Mouse (Mus musculus): ENCODE results near the gene Sds. TPM values are rescaled to one million over a fixed set of nuclear protein-coding genes. Genes with fewer than 3 reads are reported as not detected.

Sds gene
- polyA plus RNA-seq, 1 experiment from 2014 or later: not detected

DNA sequence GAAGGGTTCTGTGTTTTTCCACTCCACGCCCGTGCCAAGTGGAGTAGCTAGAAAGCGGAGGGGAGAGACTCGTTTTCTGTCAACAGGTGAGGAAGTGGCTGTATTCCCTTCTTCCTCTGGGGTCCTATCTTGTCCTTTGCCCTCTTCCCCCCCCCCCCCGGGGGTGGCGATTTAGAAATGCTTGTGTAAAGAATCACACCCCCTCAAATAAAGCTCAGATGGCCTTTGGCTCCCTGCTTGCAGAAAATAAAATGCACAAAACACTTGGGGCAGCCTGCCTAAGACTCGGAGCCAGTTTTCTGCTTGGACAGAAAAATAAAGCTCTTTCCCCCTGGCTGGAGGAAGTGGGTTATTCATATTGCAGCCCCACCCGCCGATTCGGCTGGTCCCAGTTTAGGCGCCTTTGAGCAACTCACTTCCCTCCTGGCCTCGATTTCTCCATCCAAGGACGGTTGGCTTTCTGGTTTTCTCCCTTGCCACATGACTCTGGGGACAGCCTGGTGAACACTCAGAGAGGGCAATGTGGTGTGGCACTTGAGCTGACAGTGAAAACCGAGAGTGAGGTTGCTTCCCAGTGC, 35.4 kb downstream of the Sds start:
- H3K27me3 ChIP-seq (ENCODE audit: control insufficient read depth, insufficient read depth, low read length): 0 out of 2 replicates have a peak, but pooled peaks cover 4% of the 10 kb centered on the region
- no peaks in the 10 kb centered on the region for H3K9me3 ChIP-seq (replicated peaks; ENCODE audit: control insufficient read depth, low read length)
- H3K9ac ChIP-seq (ENCODE audit: low read depth, low read length): peak overlapping the region; percentile 67; the same call in 1 of the 2 replicates
- H3K4me3 ChIP-seq (ENCODE audit: low read depth, low read length): peak overlapping the region; percentile 55
- no peak overlapping the region for H3K27ac ChIP-seq (ENCODE audit: low read depth, low read length)
- no peak for ATAC-seq (replicated peaks; ENCODE audit: insufficient number of reproducible peaks, low FRiP score, low TSS enrichment)
- no peaks in the 10 kb centered on the region for H3K36me3 ChIP-seq (ENCODE audit: control insufficient read depth, insufficient read depth, low read length)
- H3K4me2 ChIP-seq: peak overlapping the region; percentile 82
- 29% methylated on average over 14 of the region's 14 CpGs for WGBS (ENCODE audit: insufficient replicate concordance)
- peaks cover 18% of the 10 kb centered on the region for H3K4me1 ChIP-seq (ENCODE audit: control insufficient read depth, insufficient read depth, low read length)

DNA sequence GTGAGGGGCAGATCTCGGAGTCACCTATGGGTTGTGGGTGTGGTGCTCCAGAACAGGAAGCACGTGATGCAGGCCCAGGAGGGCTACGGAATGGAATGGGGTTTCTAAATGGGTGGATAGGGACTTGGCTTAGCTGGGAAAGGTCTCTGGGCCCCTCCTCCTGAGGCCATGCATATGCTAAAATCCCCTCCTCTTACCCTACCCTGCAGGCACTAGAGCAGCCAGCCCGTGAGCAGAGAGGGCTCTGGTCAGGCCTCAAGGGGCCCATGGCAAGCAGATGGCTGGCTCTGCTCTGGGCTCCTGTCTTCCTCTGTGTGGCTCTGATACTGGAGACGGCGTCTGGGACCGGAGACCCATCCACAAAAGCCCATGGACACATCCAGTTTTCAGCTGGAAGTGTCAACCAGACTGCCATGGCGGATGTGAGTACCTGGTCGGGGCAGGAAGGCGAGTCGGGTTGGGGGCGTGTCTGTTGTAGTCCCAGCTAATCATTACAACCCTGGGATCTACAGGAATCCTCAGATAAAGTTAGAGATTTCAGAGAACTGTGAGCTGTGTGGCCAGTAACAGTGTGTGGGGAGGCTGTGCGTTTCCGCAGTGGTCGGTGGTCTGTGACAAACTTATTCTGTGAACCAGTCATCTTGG, 36.7 kb downstream of the Sds start:
- ATAC-seq (replicated peaks; ENCODE audit: insufficient number of reproducible peaks, low FRiP score, low TSS enrichment): no peak
- H3K4me2 ChIP-seq: no peak overlapping the region
- WGBS (ENCODE audit: insufficient replicate concordance): 52% methylated on average over 15 of the region's 15 CpGs

DNA sequence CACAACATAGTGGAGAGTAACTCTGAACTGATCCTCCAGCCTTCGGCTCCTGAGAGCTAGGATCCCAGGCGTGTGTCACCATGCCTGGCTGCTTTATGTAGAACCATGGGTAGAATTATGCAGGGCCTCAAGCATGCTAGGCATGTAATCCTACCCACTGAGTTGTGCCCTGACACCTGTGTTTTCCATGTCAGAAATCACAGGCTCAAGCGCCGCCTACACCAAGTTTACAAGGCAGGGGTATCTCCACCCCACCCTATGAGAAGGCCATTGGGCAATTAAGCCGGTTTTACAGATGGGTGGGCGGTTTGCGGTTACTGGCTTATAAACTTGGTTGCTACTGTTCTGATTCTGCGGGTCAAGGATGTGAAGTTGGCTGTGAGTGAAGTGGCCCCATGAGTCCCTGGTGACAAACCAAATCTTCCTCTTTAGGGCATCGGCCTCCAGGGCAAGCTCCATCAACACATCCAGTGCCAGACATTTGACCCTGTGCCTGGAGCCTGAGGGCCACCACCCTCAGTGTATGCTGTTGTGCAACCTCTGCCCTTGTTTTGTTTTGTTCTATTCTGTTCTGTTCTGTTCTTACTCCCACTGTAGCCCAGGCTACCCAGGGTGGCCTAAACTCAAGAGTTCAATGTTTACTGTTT, 37.8 kb downstream of the Sds start:
- H3K36me3 ChIP-seq (ENCODE audit: control insufficient read depth, insufficient read depth, low read length): no peaks in the 10 kb centered on the region
- no peak overlapping the region for H3K4me3 ChIP-seq (ENCODE audit: low read depth, low read length)
- H3K4me1 ChIP-seq (ENCODE audit: control insufficient read depth, insufficient read depth, low read length): peaks cover 18% of the 10 kb centered on the region
- no peak overlapping the region for H3K27ac ChIP-seq (ENCODE audit: low read depth, low read length)
- H3K9ac ChIP-seq (ENCODE audit: low read depth, low read length): no peak overlapping the region
- H3K4me2 ChIP-seq: no peak overlapping the region
- no peak for ATAC-seq (replicated peaks; ENCODE audit: insufficient number of reproducible peaks, low FRiP score, low TSS enrichment)
- WGBS (ENCODE audit: insufficient replicate concordance): 88% methylated on average over 9 of the region's 9 CpGs
- 0 out of 2 replicates have a peak, but pooled peaks cover 4% of the 10 kb centered on the region for H3K27me3 ChIP-seq (ENCODE audit: control insufficient read depth, insufficient read depth, low read length)
- H3K9me3 ChIP-seq (replicated peaks; ENCODE audit: control insufficient read depth, low read length): no peaks in the 10 kb centered on the region

More for the DNA sequence above, 36.7 kb downstream of the Sds start:
- no peak overlapping the region for H3K27ac ChIP-seq (ENCODE audit: low read depth, low read length)
- H3K36me3 ChIP-seq (ENCODE audit: control insufficient read depth, insufficient read depth, low read length): no peaks in the 10 kb centered on the region
- H3K9ac ChIP-seq (ENCODE audit: low read depth, low read length): no peak overlapping the region
- peaks cover 18% of the 10 kb centered on the region for H3K4me1 ChIP-seq (ENCODE audit: control insufficient read depth, insufficient read depth, low read length)
- H3K9me3 ChIP-seq (replicated peaks; ENCODE audit: control insufficient read depth, low read length): no peaks in the 10 kb centered on the region
- no peak overlapping the region for H3K4me3 ChIP-seq (ENCODE audit: low read depth, low read length)
- H3K27me3 ChIP-seq (ENCODE audit: control insufficient read depth, insufficient read depth, low read length): 0 out of 2 replicates have a peak, but pooled peaks cover 4% of the 10 kb centered on the region

DNA sequence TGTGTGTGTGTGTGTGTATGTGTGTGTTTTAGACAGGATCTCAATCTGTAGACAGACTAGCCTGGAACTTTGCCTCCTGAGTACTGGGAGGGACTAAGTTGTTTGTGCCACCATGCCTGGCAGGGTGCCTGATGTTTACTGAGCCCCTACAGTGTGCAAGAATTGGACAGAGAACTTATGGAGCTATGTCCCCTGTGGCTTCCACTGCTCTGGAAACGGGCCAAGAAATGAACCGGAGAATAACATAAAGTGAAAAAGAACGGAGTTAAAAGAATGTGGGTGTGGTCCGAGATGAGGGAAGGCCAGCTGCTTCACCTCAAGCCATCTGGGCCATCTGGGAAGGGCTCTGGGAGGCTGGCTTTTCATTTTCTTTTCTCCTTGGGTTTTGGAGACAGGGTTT, 38.4 kb downstream of the Sds start:
- H3K27me3 ChIP-seq (ENCODE audit: control insufficient read depth, insufficient read depth, low read length): 0 out of 2 replicates have a peak, but pooled peaks cover 4% of the 10 kb centered on the region
- H3K27ac ChIP-seq (ENCODE audit: low read depth, low read length): no peak overlapping the region
- peaks cover 18% of the 10 kb centered on the region for H3K4me1 ChIP-seq (ENCODE audit: control insufficient read depth, insufficient read depth, low read length)
- no peaks in the 10 kb centered on the region for H3K36me3 ChIP-seq (ENCODE audit: control insufficient read depth, insufficient read depth, low read length)
- H3K4me3 ChIP-seq (ENCODE audit: low read depth, low read length): no peak overlapping the region
- ATAC-seq (replicated peaks; ENCODE audit: insufficient number of reproducible peaks, low FRiP score, low TSS enrichment): no peak
- no peak overlapping the region for H3K4me2 ChIP-seq
- H3K9me3 ChIP-seq (replicated peaks; ENCODE audit: control insufficient read depth, low read length): no peaks in the 10 kb centered on the region
- WGBS (ENCODE audit: insufficient replicate concordance): 23% methylated on average over 4 of the region's 4 CpGs
- H3K9ac ChIP-seq (ENCODE audit: low read depth, low read length): no peak overlapping the region

DNA sequence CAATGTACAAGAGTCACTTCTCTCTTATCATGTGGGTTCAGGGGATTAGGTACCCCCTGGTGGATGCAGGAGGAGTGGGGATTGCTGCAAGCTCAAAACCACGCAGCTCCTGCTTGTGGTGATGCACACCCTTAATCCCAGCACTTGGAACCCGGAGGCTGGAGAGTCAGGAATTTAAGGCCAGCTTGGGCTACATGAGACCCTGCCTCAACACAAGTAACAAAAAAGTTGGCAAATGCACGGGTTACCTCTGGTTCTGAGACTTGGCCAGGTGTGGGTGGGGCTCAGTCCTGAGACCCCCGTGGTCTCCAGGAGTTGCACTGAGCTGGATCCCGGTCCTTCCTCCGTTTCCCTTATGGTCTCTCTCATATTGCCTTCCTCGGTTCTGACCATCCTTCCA, 39.1 kb downstream of the Sds start:
- H3K36me3 ChIP-seq (ENCODE audit: control insufficient read depth, insufficient read depth, low read length): no peaks in the 10 kb centered on the region
- no peak overlapping the region for H3K27ac ChIP-seq (ENCODE audit: low read depth, low read length)
- H3K4me1 ChIP-seq (ENCODE audit: control insufficient read depth, insufficient read depth, low read length): peaks cover 18% of the 10 kb centered on the region

DNA sequence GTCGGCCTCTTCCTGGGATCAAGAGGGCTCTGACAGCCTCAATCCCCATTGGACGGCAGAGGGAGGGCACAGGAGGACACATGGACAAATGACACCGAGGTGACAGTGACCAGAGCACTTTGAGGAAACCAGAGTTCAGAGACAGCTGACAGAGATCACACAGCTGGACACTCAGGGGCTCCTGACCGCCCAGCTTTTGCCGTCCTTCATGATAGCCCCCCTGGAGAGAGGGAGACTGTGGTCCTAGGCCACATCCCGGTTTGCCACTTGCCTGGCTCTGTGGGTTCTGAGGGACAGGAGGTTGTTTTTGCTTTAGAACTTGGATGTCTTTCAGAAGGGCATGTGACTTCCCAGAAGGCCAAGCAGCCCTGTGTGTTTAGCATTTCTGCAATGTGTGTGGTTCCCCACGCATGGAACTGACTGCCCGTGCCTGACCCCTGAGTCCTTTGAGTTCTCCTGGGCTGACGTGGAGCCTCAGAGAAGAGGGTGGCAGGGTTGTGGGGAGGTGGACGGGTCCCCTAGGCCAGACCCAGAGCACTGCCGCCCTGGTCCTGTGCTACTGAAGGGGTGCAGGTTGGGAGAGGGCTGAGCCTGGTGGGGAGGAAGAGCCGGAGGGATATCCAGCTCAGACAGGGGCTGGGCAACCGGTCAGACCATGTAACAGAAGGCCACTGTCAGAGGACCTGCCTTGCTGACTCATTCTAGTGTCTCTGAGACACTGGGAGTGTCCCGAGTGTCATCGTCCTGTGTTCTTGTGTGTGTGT, 40.1 kb downstream of the Sds start:
- no peak overlapping the region for H3K9ac ChIP-seq (ENCODE audit: low read depth, low read length)
- H3K9me3 ChIP-seq (replicated peaks; ENCODE audit: control insufficient read depth, low read length): no peaks in the 10 kb centered on the region
- peaks cover 15% of the 10 kb centered on the region for H3K4me1 ChIP-seq (ENCODE audit: control insufficient read depth, insufficient read depth, low read length)
- no peak overlapping the region for H3K27ac ChIP-seq (ENCODE audit: low read depth, low read length)
- no peak for ATAC-seq (replicated peaks; ENCODE audit: insufficient number of reproducible peaks, low FRiP score, low TSS enrichment)
- 0 out of 2 replicates have a peak, but pooled peaks cover 2% of the 10 kb centered on the region for H3K27me3 ChIP-seq (ENCODE audit: control insufficient read depth, insufficient read depth, low read length)
- no peaks in the 10 kb centered on the region for H3K36me3 ChIP-seq (ENCODE audit: control insufficient read depth, insufficient read depth, low read length)
- 33% methylated on average over 15 of the region's 15 CpGs for WGBS (ENCODE audit: insufficient replicate concordance)
- H3K4me3 ChIP-seq (ENCODE audit: low read depth, low read length): no peak overlapping the region
- H3K4me2 ChIP-seq: no peak overlapping the region

More for the DNA sequence above, 39.1 kb downstream of the Sds start:
- Histone ChIP-seq H3K9me3 (replicated peaks; ENCODE audit: control insufficient read depth, low read length) (no peaks in the 10 kb centered on the region), H3K9ac (ENCODE audit: low read depth, low read length) (no peak overlapping the region), H3K27me3 (ENCODE audit: control insufficient read depth, insufficient read depth, low read length) (0 out of 2 replicates have a peak, but pooled peaks cover 4% of the 10 kb centered on the region), H3K4me2 (no peak overlapping the region), H3K4me3 (ENCODE audit: low read depth, low read length) (no peak overlapping the region)
- ATAC-seq (replicated peaks; ENCODE audit: insufficient number of reproducible peaks, low FRiP score, low TSS enrichment): no peak
- WGBS (ENCODE audit: insufficient replicate concordance): 60% methylated on average over 7 of the region's 7 CpGs

DNA sequence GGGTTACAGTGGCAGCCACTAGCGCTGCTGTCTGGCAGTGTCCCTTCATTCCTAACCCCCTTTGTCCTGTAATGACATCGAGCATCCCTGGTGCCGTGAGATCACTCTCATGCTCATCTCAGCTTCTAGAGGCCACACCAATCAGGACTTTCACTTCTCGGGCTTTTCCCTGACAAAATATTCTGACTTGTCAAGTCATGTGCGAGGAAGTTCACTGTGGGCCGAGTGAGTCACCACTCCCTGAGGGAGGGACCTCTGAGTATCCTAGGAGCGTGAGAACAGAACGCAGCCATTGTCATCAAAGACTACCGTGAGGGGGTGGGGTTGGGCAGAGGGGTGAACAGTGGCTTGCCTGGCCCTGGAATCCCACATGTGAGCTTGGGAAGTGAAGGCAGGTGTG, 41.2 kb downstream of the Sds start:
- H3K27ac ChIP-seq (ENCODE audit: low read depth, low read length): no peak overlapping the region
- peaks cover 15% of the 10 kb centered on the region for H3K4me1 ChIP-seq (ENCODE audit: control insufficient read depth, insufficient read depth, low read length)
- no peak overlapping the region for H3K4me2 ChIP-seq
- no peak overlapping the region for H3K4me3 ChIP-seq (ENCODE audit: low read depth, low read length)
- WGBS (ENCODE audit: insufficient replicate concordance): 43% methylated on average over 9 of the region's 9 CpGs
- H3K27me3 ChIP-seq (ENCODE audit: control insufficient read depth, insufficient read depth, low read length): no peaks in the 10 kb centered on the region
- no peak for ATAC-seq (replicated peaks; ENCODE audit: insufficient number of reproducible peaks, low FRiP score, low TSS enrichment)
- H3K9ac ChIP-seq (ENCODE audit: low read depth, low read length): no peak overlapping the region
- no peaks in the 10 kb centered on the region for H3K9me3 ChIP-seq (replicated peaks; ENCODE audit: control insufficient read depth, low read length)
- H3K36me3 ChIP-seq (ENCODE audit: control insufficient read depth, insufficient read depth, low read length): no peaks in the 10 kb centered on the region

DNA sequence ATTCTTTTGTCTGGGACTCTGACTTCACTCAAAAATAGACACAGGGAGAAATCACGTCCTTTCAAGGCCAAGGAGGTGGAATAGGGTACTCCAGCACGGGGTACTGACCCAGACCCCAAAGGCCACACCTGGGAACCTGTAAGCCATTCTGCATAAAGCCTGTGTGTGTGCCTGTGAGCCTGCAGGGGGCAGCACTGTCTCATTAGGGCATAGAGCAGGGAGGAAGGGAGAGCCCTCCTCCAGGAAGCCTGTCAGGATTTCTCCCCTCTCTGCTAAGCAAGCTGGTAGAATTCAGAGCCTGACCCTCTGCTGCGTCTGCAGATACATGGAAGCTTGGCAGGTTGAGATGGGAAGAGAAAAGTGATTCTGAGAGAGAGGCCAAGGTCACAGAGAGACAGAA, 46.3 kb downstream of the Sds start:
- no peaks in the 10 kb centered on the region for H3K36me3 ChIP-seq (ENCODE audit: control insufficient read depth, insufficient read depth, low read length)
- no peak overlapping the region for H3K4me3 ChIP-seq (ENCODE audit: low read depth, low read length)
- no peaks in the 10 kb centered on the region for H3K9me3 ChIP-seq (replicated peaks; ENCODE audit: control insufficient read depth, low read length)
- no peaks in the 10 kb centered on the region for H3K27me3 ChIP-seq (ENCODE audit: control insufficient read depth, insufficient read depth, low read length)
- no peak overlapping the region for H3K4me2 ChIP-seq
- H3K9ac ChIP-seq (ENCODE audit: low read depth, low read length): no peak overlapping the region
- 78% methylated on average over 3 of the region's 3 CpGs for WGBS (ENCODE audit: insufficient replicate concordance)
- H3K27ac ChIP-seq (ENCODE audit: low read depth, low read length): no peak overlapping the region
- no peak for ATAC-seq (replicated peaks; ENCODE audit: insufficient number of reproducible peaks, low FRiP score, low TSS enrichment)
- peaks cover 4% of the 10 kb centered on the region for H3K4me1 ChIP-seq (ENCODE audit: control insufficient read depth, insufficient read depth, low read length)

All from heart, embryonic 11.5 days (tissue).